Mouse (Mus musculus) macrophage (primary cell): ENCODE measurements around the gene Cfap299. TPM values are rescaled to one million over a fixed set of nuclear protein-coding genes. Genes with fewer than 3 reads are reported as not detected.

Experiments
- H3K27ac ChIP-seq: fragments of 350-480 bp; formaldehyde crosslinking; 2 replicates; pipeline ENCODE4 v1.9.0; 2021
- H3K36me3 ChIP-seq: fragments of 350-480 bp; formaldehyde crosslinking; 2 replicates; pipeline ENCODE4 v1.9.0; 2021; ENCODE audit errors: inconsistent target
- H3K4me3 ChIP-seq: fragments of 350-480 bp; formaldehyde crosslinking; 2 replicates; pipeline ENCODE4 v1.9.0; 2021; ENCODE audit errors: inconsistent target
- H3K79me2 ChIP-seq: fragments of 350-480 bp; formaldehyde crosslinking; 2 replicates; pipeline ENCODE4 v1.9.0; 2021; ENCODE audit errors: inconsistent target
- WGBS: methylation state at CpG from one replicate; pipeline ENCODE4 v1.1.7; 2026; ENCODE audit warnings: inconsistent platforms; ENCODE audit not compliant: missing documents; 5-methylcytosine and 5-hydroxymethylcytosine counted together
- polyA plus RNA-seq: library from polyadenylated mRNA; stranded (reverse); fragments of 250-400 nt; gene quantifications from 3 replicates; pipeline ENCODE4 v1.2.4, GENCODE M21; 2018; ENCODE audit warnings: inconsistent platforms

Cfap299 gene
- polyA plus RNA-seq, 1 experiment from 2014 or later = not detected

DNA sequence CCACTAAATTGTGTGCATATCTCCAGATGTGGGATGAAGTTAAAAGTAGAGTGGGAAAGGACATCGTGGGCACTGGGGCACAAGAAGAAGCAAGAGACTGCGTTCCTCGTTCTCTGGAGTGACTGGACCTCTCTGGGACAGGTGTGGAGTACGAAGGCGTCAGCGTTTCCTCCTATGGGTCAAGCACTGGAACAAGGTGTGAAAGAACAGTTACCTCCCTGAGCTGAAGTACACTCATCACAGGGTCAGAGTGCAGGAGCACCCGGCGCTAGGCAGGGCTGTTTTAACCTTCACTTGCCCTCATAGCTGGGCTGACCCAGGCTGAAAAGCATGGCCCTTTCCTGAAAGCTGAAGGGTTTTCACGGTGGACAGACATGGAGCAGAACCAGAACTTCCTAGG, 504.7 kb downstream of the Cfap299 start:
- WGBS = 86% methylated on average over 9 of the region's 9 CpGs
- H3K27ac ChIP-seq = no peak overlapping the region

DNA sequence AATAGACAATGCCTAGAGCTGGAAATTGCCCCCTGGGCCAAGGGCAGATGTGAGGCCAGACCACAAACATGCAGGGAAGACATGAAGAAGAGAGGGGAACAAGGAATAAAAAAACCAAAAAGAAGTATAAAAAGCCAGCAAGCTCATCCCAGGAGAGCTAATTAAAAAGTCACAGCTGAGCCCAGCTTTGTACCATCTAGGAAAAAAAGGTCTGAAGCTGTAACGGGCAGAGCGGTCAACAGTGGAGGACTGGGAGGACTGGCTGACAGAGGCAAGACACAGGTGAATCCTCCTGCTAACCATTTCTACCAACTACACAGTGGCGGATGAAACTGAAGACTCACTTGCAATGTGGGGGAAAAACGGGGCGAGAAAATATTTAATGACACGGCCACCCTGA, 505.2 kb downstream of the Cfap299 start:
- 90% methylated on average over 6 of the region's 6 CpGs for WGBS
- Histone ChIP-seq H3K79me2 (no peaks in the 10 kb centered on the region), H3K36me3 (no peaks in the 10 kb centered on the region), H3K27ac (no peak overlapping the region), H3K4me3 (no peak overlapping the region)

More for the DNA sequence above, 504.7 kb downstream of the Cfap299 start:
- no peak overlapping the region for H3K4me3 ChIP-seq
- H3K79me2 ChIP-seq = no peaks in the 10 kb centered on the region
- H3K36me3 ChIP-seq = no peaks in the 10 kb centered on the region

DNA sequence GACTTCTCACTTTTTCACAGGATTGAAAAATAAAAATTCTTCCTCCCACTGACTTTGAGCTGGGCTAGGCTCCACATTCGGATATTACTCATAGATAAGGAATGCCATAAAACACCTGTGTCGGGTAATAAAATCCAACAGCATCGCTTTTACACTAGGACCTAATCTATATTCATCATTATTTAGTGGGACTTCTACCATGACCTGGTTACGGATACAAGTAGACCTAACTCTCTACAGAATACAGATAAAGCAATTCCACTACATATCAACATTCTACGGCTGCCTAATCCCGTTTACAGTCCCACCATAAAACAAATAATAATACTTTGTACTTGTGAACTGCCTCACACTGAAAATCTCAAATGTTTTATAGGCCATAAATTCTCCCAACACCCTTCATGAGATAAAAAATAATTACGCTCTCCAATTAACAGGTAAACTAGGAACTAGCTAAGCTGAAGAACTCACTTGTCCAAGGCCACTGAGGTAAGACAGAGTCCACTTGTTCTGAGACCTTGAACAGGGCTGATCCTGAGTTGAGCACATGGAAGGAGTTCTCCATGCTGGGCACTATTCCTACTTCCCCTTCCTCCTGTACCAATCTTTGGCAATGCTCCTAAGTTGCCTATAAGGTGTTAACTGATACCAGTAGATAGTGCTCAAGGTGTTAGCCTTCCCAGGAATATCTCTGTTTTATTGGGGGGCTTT, 513.7 kb downstream of the Cfap299 start:
- H3K4me3 ChIP-seq = no peak overlapping the region
- no peaks in the 10 kb centered on the region for H3K36me3 ChIP-seq
- WGBS = 89% methylated on average over 7 of the region's 7 CpGs
- H3K79me2 ChIP-seq = no peaks in the 10 kb centered on the region
- no peak overlapping the region for H3K27ac ChIP-seq

DNA sequence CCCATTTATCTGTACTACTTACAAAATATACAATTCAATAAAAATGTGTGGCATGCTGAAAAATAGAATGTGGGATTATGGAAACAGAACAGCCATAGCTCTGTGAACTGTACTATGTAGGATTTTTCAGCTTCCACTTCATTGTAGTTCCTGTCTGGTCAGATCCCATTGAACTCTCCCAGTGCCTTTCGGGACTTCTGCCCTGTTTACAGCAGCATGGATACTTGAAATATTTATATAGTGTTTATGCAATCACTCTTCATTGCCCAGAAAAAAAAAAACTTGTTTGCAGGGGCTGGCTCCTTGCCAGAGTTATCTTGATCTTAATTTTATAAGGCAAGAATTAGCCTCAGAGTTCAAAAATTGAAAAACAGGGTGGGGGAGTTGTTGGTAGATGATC, 515.6 kb downstream of the Cfap299 start:
- H3K36me3 ChIP-seq = no peaks in the 10 kb centered on the region
- H3K4me3 ChIP-seq = no peak overlapping the region
- H3K79me2 ChIP-seq = no peaks in the 10 kb centered on the region
- WGBS = 92% methylated on average over 1 of the region's 1 CpGs
- no peak overlapping the region for H3K27ac ChIP-seq

Other genes with a start within 250 kb of the Cfap299 start
- gene Prdm8, start 162.1 kb upstream of the Cfap299 start, polyA plus RNA-seq = not detected in 3 replicates
- gene Fgf5, start 75.1 kb upstream of the Cfap299 start, polyA plus RNA-seq = not detected in 3 replicates
- gene Gm11111, start 223.4 kb downstream of the Cfap299 start, polyA plus RNA-seq = not detected in 3 replicates